Mouse (Mus musculus) left cerebral cortex, adult 11 months (tissue): ENCODE results near the gene Gm21953.
"Not testable (repeated sequence)": the region's sequence is repeated elsewhere in the genome, so short reads cannot be mapped to it uniquely, and the experiment has no call there.

Experiments
- DNase-seq: peaks from one replicate; pipeline ENCODE4 v3.0.0; 2022; ENCODE audit warnings: low spot score

Gm21953 gene

GRCm38 (mm10) chr4:42293967-42294366 lies at the start of gene Gm21953:
Gene Gm21953 (plus strand): TSS chr4:42294267.
- DNase-seq, result not testable (repeated sequence)

GRCm38 (mm10) chr4:42255467-42255866 lies 38.6 kb upstream of the Gm21953 start, which contains the start of gene Ccl21b:
Gene Ccl21b (plus strand): TSS chr4:42255767.
- DNase-seq, result not testable (repeated sequence)

- DNase-seq, result not testable (repeated sequence)
Measured at GRCm38 (mm10) chr4:42318034-42318433, 24.0 kb downstream of the Gm21953 start, which contains the start of gene Fam205a3. Gene Fam205a3 (plus strand): TSS chr4:42318334.
